Comparison of ENCODE assay signal across 23 mouse cellular contexts in genomic region chr8:86460372-86460771, GRCm38 (mm10).
"Had no signal": no experiment of that assay in that cellular context is flagged by ENCODE, and none has a peak within 500 bp of the region (broad histone marks: within the 10 kb centered on the region; RNA-seq: fewer than 3 reads in every experiment).

No protein-coding gene starts in this region.

- H3K27ac ChIP-seq: kidney, embryonic 15.5 days; left cerebral cortex, adult 2 months; liver, embryonic 14.5 days; neural tube, embryonic 15.5 days; stomach, postnatal 0 days had no signal

- H3K27me3 ChIP-seq: kidney, embryonic 15.5 days; neural tube, embryonic 15.5 days had no signal

- DNase-seq: kidney, adult 8-10 months; kidney, postnatal 10 days; kidney, postnatal 36 days; layer of hippocampus, postnatal 36 days; liver, postnatal 0 days; lung, embryonic 14.5 days; right cerebral cortex, adult 18-20 months; right cerebral cortex, postnatal 14 days; right cerebral cortex, postnatal 4 days; thymus, adult 2 months; thymus, postnatal 14 days; thymus, postnatal 4 days had no signal

- H3K9me3 ChIP-seq: kidney, embryonic 15.5 days; neural tube, embryonic 15.5 days had no signal

- H3K36me3 ChIP-seq: kidney, embryonic 15.5 days; neural tube, embryonic 15.5 days had no signal

- H3K4me3 ChIP-seq: kidney, embryonic 15.5 days; left cerebral cortex, adult 2 months; megakaryocyte, embryonic 14.5 days; myocyte; neural tube, embryonic 15.5 days had no signal

- H3K9ac ChIP-seq: kidney, embryonic 15.5 days; liver, embryonic 14.5 days; liver, postnatal 0 days; lung, embryonic 14.5 days; neural tube, embryonic 15.5 days had no signal

- H3K4me1 ChIP-seq: kidney, embryonic 15.5 days; megakaryocyte, embryonic 14.5 days had no signal

- ATAC-seq: liver, postnatal 0 days; lung, postnatal 0 days; midbrain, embryonic 16.5 days had no signal

- H3K4me2 ChIP-seq: kidney, embryonic 15.5 days; liver, embryonic 11.5 days; lung, embryonic 14.5 days; midbrain, embryonic 11.5 days; neural tube, embryonic 15.5 days had no signal
